Mouse (Mus musculus): ENCODE data around the gene Ssh1. TPM values are rescaled to one million over a fixed set of nuclear protein-coding genes. Genes with fewer than 3 reads are reported as not detected.

Gene Ssh1
- total and polyA plus RNA-seq, 3 experiments = 3.0 to 8.2 (median 8.1) TPM

DNA sequence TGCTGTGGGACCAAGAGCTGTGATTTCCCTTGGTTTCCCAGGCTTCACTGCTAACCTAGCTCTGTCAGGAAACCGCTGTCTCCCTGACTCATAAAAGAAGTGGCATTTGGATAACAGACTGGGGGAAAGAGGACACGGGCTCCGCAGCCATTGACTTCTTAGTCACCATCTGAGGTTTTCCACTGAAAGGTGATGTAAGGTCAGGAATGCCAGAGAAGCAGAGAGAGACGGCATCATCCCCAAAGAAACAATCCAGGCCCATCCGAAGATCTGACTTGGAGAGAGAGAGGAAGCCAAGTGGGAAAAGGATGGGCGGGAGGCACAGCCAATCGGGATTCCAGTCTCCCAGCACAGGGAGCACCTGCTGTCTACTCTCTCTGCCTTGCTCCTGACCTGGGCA, 2.6 kb downstream of the Ssh1 start:
- in situ Hi-C loops (cut with MboI; ENCODE audit: low pct_ligation_motif_present, low pct_unique_long_range_greater_than_20kb, low sequenced_read_pairs) = no loop called here

DNA sequence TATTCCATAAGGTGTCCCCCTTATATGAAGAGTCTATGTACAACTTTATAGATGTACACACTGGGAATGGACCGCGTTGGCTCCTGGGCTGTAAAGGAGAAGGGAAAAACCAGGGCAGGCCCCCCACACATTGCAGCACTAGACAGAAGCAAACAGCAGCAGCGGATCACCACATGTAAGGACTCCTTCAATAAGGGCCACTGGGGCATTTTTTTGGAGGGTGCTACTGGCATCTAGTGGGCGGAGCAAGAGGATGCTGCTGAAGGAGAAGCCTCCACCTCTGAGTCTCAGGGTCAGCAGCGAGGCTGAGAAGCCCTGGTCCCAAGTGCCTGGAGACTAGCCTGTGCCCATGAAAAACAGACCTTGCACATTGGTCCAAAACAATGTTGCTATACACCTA, 3.1 kb downstream of the Ssh1 start:
- peaks cover 8 to 43% of the 10 kb centered on the region in 2 experiments for H3K36me3 ChIP-seq (replicated peaks in 1 of 2; ENCODE audit: control insufficient read depth in 1 of 2, insufficient read depth in 1 of 2, low read length in 1 of 2)
- DNase-seq (ENCODE audit: extremely low read depth) = no peak
- peaks cover under 1% of the 10 kb centered on the region for H3K9me3 ChIP-seq (replicated peaks; ENCODE audit: low read length)
- in situ Hi-C loops (cut with MboI; ENCODE audit: low pct_ligation_motif_present, low pct_unique_long_range_greater_than_20kb, low sequenced_read_pairs) = no loop called here
- H3K79me2 ChIP-seq (replicated peaks; ENCODE audit: control insufficient read depth, extremely low read depth, insufficient read depth, poor library complexity, severe bottlenecking) = peaks cover 11% of the 10 kb centered on the region
- no peak overlapping the region for H3K27ac ChIP-seq (ENCODE audit: insufficient read depth, low read depth)
- no peaks in the 10 kb centered on the region for H3K27me3 ChIP-seq (replicated peaks)
- TF ChIP-seq CTCF (conservative IDR thresholded peaks at IDR 0.05 in 1 of 2, IDR thresholded peaks at IDR 0.05 in 1 of 2; ENCODE audit: low read depth in 2 of 2, low read length in 2 of 2) (peak in 1 of 2 experiments; percentile 35; a peak in 2 of 4 replicates), RAD21 (IDR thresholded peaks at IDR 0.05; ENCODE audit: low read depth, low read length) (peak; percentile 24), MEF2A (IDR thresholded peaks at IDR 0.05; ENCODE audit: borderline replicate concordance, low read depth, low read length) (no peak)
- dilution Hi-C loops (cut with MboI; ENCODE audit: extremely low pct_ligation_motif_present, extremely low pct_unique_long_range_greater_than_20kb, low sequenced_read_pairs) = no loop called here
- no peak overlapping the region for H3K9ac ChIP-seq (ENCODE audit: insufficient read depth, low read depth)
- no peak overlapping the region for H3K4me3 ChIP-seq (replicated peaks in 1 of 3; ENCODE audit: low read depth in 2 of 3, low read length in 2 of 3, poor library complexity in 1 of 3)
- peaks cover 12 to 58% of the 10 kb centered on the region in 2 experiments for H3K4me1 ChIP-seq (ENCODE audit: control insufficient read depth in 1 of 2, insufficient read depth in 2 of 2)
- H3K4me2 ChIP-seq (ENCODE audit: insufficient read depth, low read depth, poor library complexity, severe bottlenecking) = no peak overlapping the region

More for the DNA sequence above, 2.6 kb downstream of the Ssh1 start:
- Histone ChIP-seq H3K79me2 (replicated peaks; ENCODE audit: control insufficient read depth, extremely low read depth, insufficient read depth, poor library complexity, severe bottlenecking) (peaks cover 11% of the 10 kb centered on the region), H3K9ac (ENCODE audit: insufficient read depth, low read depth) (no peak overlapping the region), H3K4me3 (replicated peaks in 1 of 3; ENCODE audit: low read depth in 2 of 3, low read length in 2 of 3, poor library complexity in 1 of 3) (no peak overlapping the region), H3K36me3 (replicated peaks in 1 of 2; ENCODE audit: control insufficient read depth in 1 of 2, insufficient read depth in 1 of 2, low read length in 1 of 2) (peaks cover 8 to 43% of the 10 kb centered on the region in 2 experiments), H3K4me2 (ENCODE audit: insufficient read depth, low read depth, poor library complexity, severe bottlenecking) (peak overlapping the region; percentile 59; the same call in 1 of the 2 replicates), H3K27ac (ENCODE audit: insufficient read depth, low read depth) (no peak overlapping the region), H3K27me3 (replicated peaks) (no peaks in the 10 kb centered on the region), H3K9me3 (replicated peaks; ENCODE audit: low read length) (peaks cover 2% of the 10 kb centered on the region), H3K4me1 (ENCODE audit: control insufficient read depth in 1 of 2, insufficient read depth in 2 of 2) (peaks cover 10 to 52% of the 10 kb centered on the region in 2 experiments)
- no peak for TF ChIP-seq MEF2A (IDR thresholded peaks at IDR 0.05; ENCODE audit: borderline replicate concordance, low read depth, low read length)
- TF ChIP-seq RCOR1 (conservative IDR thresholded peaks at IDR 0.05; ENCODE audit: low read depth, low read length) = no peak
- TF ChIP-seq IRF4 (IDR thresholded peaks at IDR 0.05; ENCODE audit: low read depth, low read length) = no peak
- TF ChIP-seq UBTF (IDR thresholded peaks at IDR 0.05; ENCODE audit: low read depth, low read length) = no peak
- TF ChIP-seq RAD21 (IDR thresholded peaks at IDR 0.05; ENCODE audit: low read depth, low read length) = no peak
- TF ChIP-seq ZC3H11A (IDR thresholded peaks at IDR 0.05; ENCODE audit: low read depth, low read length) = no peak
- TF ChIP-seq ZNF384 (IDR thresholded peaks at IDR 0.05; ENCODE audit: low read depth, low read length) = no peak
- no peak for TF ChIP-seq ETS1 (conservative IDR thresholded peaks at IDR 0.05; ENCODE audit: low read depth, low read length)
- TF ChIP-seq MYC (IDR thresholded peaks at IDR 0.05; ENCODE audit: low read depth, low read length) = no peak
- TF ChIP-seq TBP (conservative IDR thresholded peaks at IDR 0.05; ENCODE audit: low read depth, low read length) = no peak
- no peak for TF ChIP-seq USF1 (IDR thresholded peaks at IDR 0.05; ENCODE audit: low read depth, low read length)
- TF ChIP-seq MAZ (IDR thresholded peaks at IDR 0.05; ENCODE audit: low read depth, low read length) = no peak
- no peak for TF ChIP-seq SIN3A (IDR thresholded peaks at IDR 0.05; ENCODE audit: low read length)
- TF ChIP-seq MAFK (IDR thresholded peaks at IDR 0.05; ENCODE audit: insufficient replicate concordance, low read length) = no peak
- TF ChIP-seq CTCF (conservative IDR thresholded peaks at IDR 0.05 in 1 of 2, IDR thresholded peaks at IDR 0.05 in 1 of 2; ENCODE audit: low read depth in 2 of 2, low read length in 2 of 2) = no peak
- TF ChIP-seq POLR2AphosphoS2 (IDR thresholded peaks at IDR 0.05; ENCODE audit: low read depth, low read length) = no peak
- no peak for TF ChIP-seq ZMIZ1 (IDR thresholded peaks at IDR 0.05; ENCODE audit: low read depth, low read length)
- dilution Hi-C loops (cut with MboI; ENCODE audit: extremely low pct_ligation_motif_present, extremely low pct_unique_long_range_greater_than_20kb, low sequenced_read_pairs) = no loop called here
- no peak for DNase-seq (ENCODE audit: extremely low read depth)

Data from CH12.LX (cell line).